Mouse (Mus musculus) embryonic facial prominence, embryonic 11.5 days (tissue): ENCODE measurements around the gene Rrp7a. TPM values are rescaled to one million over a fixed set of nuclear protein-coding genes. Genes with fewer than 3 reads are reported as not detected.
A peak's percentile ranks its signal among the peaks of the same experiment; 100 is the strongest.

ENCODE experiments used
- ATAC-seq: fragments of 200-750 bp; cut with Nextera tagmentation; replicated peaks from 2 replicates; pipeline ENCODE4 v1.8.0; 2017; ENCODE audit warnings: low read depth; ENCODE audit not compliant: insufficient number of reproducible peaks, low FRiP score, low TSS enrichment
- DNase-seq: peaks from one replicate; pipeline ENCODE4 v3.0.0-alpha.2; 2015; ENCODE audit warnings: low spot score
- H3K27ac ChIP-seq: fragments of 300-500 bp; sonication (generic); replicated peaks from 2 replicates; pipeline ENCODE4 v1.5.1; 2014; ENCODE audit warnings: mild to moderate bottlenecking, low read depth, low read length, control low read depth
- H3K27me3 ChIP-seq: fragments of 300-500 bp; sonication (generic); 2 replicates; pipeline ENCODE4 v1.6.1; 2014; ENCODE audit warnings: mild to moderate bottlenecking, low read length, moderate library complexity, mixed read lengths; ENCODE audit not compliant: control insufficient read depth, insufficient read depth
- H3K36me3 ChIP-seq: fragments of 300-500 bp; sonication (generic); replicated peaks from 2 replicates; pipeline ENCODE4 v1.6.1; 2014; ENCODE audit warnings: low read depth, mild to moderate bottlenecking, low read length, moderate library complexity, mixed read lengths; ENCODE audit not compliant: control insufficient read depth, insufficient read depth
- H3K4me1 ChIP-seq: fragments of 300-500 bp; sonication (generic); 2 replicates; pipeline ENCODE4 v1.6.1; 2014; ENCODE audit warnings: low read length, mixed read lengths; ENCODE audit not compliant: control insufficient read depth, insufficient read depth
- H3K4me2 ChIP-seq: fragments of 300-500 bp; sonication (generic); 2 replicates; pipeline ENCODE4 v1.6.1; 2014; ENCODE audit warnings: low read depth, mild to moderate bottlenecking, control low read depth, low read length, moderate library complexity
- H3K4me3 ChIP-seq: fragments of 300-500 bp; sonication (generic); 2 replicates; pipeline ENCODE4 v1.5.1; 2014; ENCODE audit warnings: low read depth, low read length, control low read depth
- H3K9ac ChIP-seq: fragments of 300-500 bp; sonication (generic); replicated peaks from 2 replicates; pipeline ENCODE4 v1.6.1; 2014; ENCODE audit warnings: mild to moderate bottlenecking, control low read depth, low read length
- H3K9me3 ChIP-seq: fragments of 300-500 bp; sonication (generic); replicated peaks from 2 replicates; pipeline ENCODE4 v1.6.1; 2016; ENCODE audit warnings: mild to moderate bottlenecking, low read length, inconsistent platforms, mixed read lengths; ENCODE audit not compliant: control insufficient read depth
- WGBS: fragments of 180-500 bp; shearing (Covaris S2); extraction: QIAGEN DNeasy Blood & Tissue Kit; methylation state at CpG from one replicate; pipeline ENCODE4 v1.1.7; 2014; 5-methylcytosine and 5-hydroxymethylcytosine counted together
- polyA plus RNA-seq: library from polyadenylated mRNA; unstranded; fragments of >200 nt; fragmentation: Nextera tagmentation; extraction: Ambion mirVana; gene quantifications from 2 replicates; pipeline ENCODE4 v1.2.1, GENCODE M21; 2014

Rrp7a gene
- 56.1 and 57.9 TPM in 2 replicates for polyA plus RNA-seq

DNA sequence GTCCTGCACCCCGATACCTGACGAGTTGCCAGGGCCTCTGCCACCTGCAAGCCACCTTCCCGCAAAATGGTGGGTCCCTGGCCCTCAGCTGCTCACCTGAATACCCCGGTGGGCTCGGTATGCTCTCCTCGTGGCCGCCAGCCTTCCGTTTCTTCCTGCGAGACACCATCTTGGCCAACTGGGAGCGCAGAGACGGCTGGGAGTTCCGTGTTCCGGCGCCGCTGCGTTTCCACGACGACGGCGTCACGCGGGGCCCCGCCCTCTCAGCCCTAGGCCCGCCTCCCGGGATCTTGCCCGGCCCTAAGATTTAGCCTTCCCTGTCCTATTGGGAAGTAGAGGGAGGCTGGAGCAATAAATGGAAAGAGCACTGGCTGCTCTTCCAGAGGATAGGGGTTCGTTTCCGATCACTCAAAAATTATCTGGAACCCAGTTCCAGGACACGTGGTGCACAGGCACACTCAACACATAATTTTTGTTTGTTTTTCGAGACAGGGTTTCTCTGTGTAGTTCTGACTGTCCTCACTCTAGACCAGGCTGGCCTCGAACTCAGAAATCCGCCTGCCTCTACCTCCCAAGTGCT is at the start of gene Rrp7a:
Rrp7a (minus strand) TSS at position 236 of the 580 bp plus-strand sequence.
- 10% methylated on average over 32 of the region's 32 CpGs for WGBS

DNA sequence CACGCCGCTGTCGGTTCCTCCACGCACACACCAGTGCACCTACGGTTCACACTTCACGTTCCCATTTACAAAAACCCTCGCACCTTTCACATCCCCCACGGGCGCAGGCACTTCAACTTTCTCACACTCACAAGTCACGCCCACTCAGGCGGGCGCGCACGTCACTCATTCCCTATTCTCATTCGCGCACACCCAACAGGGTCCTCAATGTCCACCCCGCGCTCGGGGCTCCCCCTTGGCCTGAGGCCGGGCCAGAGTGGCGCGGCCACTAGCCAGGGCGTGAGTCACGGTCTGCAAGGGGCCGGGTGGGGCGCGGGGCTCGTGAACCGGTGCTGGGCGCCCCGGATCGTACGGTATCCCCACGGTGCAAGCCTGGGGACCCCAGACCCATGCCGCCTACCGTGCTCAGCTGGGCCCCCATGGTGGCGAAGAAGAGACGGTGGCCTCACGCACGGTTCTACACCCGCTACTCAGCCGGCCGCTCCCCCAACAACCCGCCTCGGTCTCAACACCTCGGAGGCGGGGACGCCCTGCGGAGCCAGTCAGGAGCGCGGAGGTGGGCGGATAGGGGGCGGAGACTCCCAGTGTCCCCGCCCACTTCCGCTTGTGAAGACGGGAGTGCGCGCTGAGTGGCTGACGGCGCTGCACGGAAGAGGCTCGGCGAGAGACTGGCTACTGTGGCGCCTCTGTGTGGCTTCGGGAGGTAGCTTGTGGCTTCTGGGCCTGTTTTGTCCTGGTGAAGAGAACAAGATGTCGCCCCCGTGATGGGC is 49.3 kb upstream of the Rrp7a start:
- Histone ChIP-seq H3K9me3 (no peaks in the 10 kb centered on the region), H3K4me2 (peak overlapping the region; percentile 87), H3K27me3 (no peaks in the 10 kb centered on the region), H3K27ac (peak overlapping the region; percentile 70), H3K36me3 (no peaks in the 10 kb centered on the region), H3K4me3 (peak overlapping the region; percentile 95), H3K4me1 (peaks cover 2% of the 10 kb centered on the region; the same call in 1 of the 2 replicates), H3K9ac (peak overlapping the region; percentile 80)
- ATAC-seq: peak; percentile 98
- DNase-seq: peak; percentile 100
- 2% methylated on average over 66 of the region's 67 CpGs for WGBS

More for the DNA sequence above, at the start of gene Rrp7a:
- Histone ChIP-seq H3K9me3 (no peaks in the 10 kb centered on the region), H3K4me2 (peak within 1 kb of the TSS; percentile 70), H3K4me3 (peak within 1 kb of the TSS; percentile 87), H3K27ac (peak within 1 kb of the TSS; percentile 41; the same call in 1 of the 2 replicates), H3K36me3 (peaks cover 8% of the 10 kb centered on the region), H3K27me3 (no peaks in the 10 kb centered on the region), H3K9ac (peak within 1 kb of the TSS; percentile 71), H3K4me1 (no peaks in the 10 kb centered on the region)
- DNase-seq (peak; percentile 92), ATAC-seq (peak; percentile 84)

DNA sequence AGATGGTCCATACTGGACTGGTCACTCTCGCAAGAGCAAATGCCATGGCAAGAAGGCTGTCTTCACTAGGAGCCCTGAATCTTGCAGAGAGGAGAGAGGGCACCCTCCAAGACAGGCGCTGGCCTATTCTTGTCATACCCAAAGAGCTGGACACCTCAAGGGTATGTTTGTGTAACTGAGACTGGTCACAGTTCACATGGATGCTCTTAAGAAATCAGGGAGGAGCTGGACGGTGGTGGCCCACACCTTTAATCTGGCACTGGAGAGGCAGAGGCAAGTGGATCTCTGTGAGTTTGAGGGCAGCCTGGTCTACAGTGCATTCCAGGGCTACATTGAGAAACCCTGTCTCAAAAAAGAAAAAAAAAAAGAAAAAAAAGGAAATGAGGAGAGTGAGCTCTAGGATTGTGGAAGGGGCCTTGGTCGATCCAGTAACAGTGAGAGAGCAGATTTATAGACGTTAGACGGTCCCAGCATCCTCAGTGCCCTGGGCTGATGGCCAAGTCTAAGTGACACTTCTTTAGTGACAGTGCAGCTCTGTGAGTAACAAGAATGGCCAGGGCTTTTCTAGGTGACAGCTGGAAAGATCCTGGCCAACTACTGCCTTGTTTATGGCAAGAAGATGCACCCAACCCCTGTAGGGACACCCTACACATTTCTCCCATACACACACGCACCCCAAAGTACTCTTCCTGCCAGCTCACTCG is 48.5 kb upstream of the Rrp7a start:
- Histone ChIP-seq H3K27ac (no peak overlapping the region), H3K4me2 (peak overlapping the region; percentile 87), H3K4me3 (peak overlapping the region; percentile 95), H3K9me3 (no peaks in the 10 kb centered on the region), H3K27me3 (no peaks in the 10 kb centered on the region), H3K36me3 (no peaks in the 10 kb centered on the region), H3K4me1 (peaks cover 2% of the 10 kb centered on the region; the same call in 1 of the 2 replicates), H3K9ac (peak overlapping the region; percentile 80)
- 65% methylated on average over 8 of the region's 8 CpGs for WGBS
- no peak for DNase-seq
- ATAC-seq: no peak

DNA sequence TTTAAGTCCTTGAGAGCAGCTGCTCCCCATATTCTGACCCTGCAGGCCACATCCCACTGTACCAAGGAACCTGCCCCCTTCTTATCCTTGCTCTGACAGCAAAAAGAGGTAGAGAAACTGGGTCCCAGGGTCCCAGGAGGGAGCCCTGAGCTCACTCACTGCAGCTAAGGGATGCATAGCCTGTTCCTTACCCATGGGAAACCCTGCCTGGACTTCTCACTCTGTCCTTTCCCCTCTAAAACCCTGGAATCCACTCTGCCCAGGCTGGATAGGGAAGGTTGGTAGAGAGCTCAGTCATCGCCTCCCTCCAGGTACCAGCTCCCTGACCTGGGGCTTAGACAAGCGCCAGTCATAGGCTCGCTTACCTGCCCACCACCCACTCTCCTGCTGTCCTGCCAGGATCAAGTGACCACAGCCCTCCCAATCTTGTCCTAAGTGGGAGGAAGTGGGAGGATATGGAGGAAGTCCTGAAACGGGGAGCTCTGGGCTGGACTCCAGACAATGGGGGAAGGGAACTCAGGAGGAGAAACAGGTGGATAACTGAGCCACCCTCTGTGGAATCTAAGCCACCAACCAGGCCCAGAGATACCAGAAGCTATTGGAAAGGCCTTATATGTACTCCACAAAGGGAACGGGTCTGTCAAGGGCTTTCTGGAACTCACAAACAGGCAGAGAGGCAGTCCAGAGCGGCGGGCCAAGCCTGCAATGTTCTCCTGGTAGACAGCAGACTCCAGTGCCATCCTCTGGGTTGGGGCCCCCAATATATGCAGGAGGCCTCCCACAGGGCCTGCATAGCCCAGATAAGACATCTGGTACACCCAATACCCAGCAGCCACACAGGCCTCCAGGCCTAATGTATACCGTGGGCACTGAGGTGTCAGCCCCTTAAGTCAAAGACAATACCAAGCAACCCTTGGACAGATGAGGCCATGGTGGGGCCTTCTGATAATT is 47.4 kb upstream of the Rrp7a start:
- ATAC-seq: no peak
- Histone ChIP-seq H3K9ac (no peak overlapping the region), H3K4me3 (no peak overlapping the region), H3K9me3 (no peaks in the 10 kb centered on the region), H3K36me3 (no peaks in the 10 kb centered on the region), H3K27me3 (no peaks in the 10 kb centered on the region), H3K4me2 (no peak overlapping the region; the same call in 1 of the 2 replicates), H3K27ac (no peak overlapping the region), H3K4me1 (peaks cover 2% of the 10 kb centered on the region; the same call in 1 of the 2 replicates)
- no peak for DNase-seq
- 85% methylated on average over 8 of the region's 8 CpGs for WGBS

DNA sequence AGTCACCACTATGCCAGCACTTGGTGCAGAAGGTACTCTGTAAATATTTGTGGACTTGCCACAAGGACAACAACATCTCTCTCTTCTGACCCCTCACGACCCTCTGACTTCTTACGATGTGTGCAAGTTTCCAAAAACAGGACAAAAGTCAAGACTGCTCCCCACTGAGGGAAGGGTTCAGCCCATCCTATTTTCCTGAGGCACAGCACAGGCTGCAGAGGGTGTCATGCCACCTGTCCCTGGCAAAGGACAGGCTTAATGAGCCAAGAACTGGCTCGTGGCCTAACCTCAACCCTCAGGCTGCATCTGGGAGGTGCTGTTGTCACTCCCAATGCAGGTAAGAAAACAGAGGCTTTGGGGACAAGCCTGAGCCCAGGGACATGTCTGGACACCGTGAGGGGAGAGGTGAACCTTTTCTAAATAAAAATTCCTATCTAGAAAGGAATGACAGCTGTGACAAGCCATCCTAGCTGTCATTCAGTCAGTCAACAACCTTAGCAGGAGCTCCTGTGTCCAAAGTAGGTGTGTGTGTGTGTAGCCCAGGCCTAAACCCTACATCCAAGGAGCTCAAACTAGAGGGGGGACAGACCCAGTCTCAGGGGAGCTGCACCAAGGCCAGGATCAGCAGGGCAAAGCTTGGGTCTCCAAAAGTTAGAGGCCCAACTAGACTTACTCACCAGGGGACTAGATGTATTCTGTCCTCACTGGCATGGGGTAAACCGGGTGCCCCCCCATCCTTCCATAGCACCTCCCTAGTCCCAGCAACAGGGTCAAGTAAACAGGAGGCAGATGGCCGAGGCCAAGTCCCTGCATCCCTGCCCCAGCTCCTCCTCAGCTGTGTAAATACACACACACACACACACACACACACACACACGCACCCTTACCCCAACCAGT is 46.5 kb upstream of the Rrp7a start:
- Histone ChIP-seq H3K27me3 (no peaks in the 10 kb centered on the region), H3K4me3 (no peak overlapping the region), H3K4me1 (peaks cover 2% of the 10 kb centered on the region; the same call in 1 of the 2 replicates), H3K4me2 (no peak overlapping the region; the same call in 1 of the 2 replicates), H3K36me3 (no peaks in the 10 kb centered on the region), H3K9ac (no peak overlapping the region), H3K27ac (no peak overlapping the region), H3K9me3 (no peaks in the 10 kb centered on the region)
- ATAC-seq (no peak), DNase-seq (no peak)
- WGBS: 70% methylated on average over 7 of the region's 7 CpGs

DNA sequence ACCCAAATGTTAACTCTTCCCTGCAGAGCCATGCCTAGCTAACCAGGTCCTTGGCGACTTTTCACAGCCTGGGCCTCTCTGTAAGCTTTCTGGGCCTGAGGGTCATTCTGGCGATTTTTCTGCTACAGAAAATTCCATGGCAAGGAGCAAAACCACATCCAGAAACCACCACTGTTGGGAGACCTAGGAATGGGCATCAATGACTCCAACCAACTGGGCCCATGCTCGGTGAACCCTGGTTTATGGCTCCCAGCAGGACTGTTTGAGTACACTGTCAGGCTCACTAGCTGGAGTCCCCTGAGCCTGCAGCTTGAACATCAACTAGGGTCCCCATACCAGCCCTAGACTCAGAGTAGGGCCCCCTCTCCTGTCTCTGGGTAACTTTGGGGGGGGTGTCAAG is 45.7 kb upstream of the Rrp7a start:
- H3K36me3 ChIP-seq: no peaks in the 10 kb centered on the region
- DNase-seq (no peak), ATAC-seq (no peak)
- peaks cover 2% of the 10 kb centered on the region; the same call in 1 of the 2 replicates for H3K4me1 ChIP-seq
- H3K9me3 ChIP-seq: no peaks in the 10 kb centered on the region
- no peak overlapping the region for H3K4me2 ChIP-seq
- no peak overlapping the region for H3K9ac ChIP-seq
- 84% methylated on average over 3 of the region's 3 CpGs for WGBS
- no peak overlapping the region for H3K4me3 ChIP-seq
- H3K27ac ChIP-seq: no peak overlapping the region
- no peaks in the 10 kb centered on the region for H3K27me3 ChIP-seq
